Mouse (Mus musculus): ENCODE measurements around the gene Ifna9. TPM values are rescaled to one million over a fixed set of nuclear protein-coding genes. Genes with fewer than 3 reads are reported as not detected.

Ifna9 gene
- polyA plus RNA-seq (2014; fragmentation: Illumina TruSeq; extraction: RNeasy Lipid Tissue Mini Kit (QIAGEN cat#74804); ENCODE audit: low read depth, low replicate concordance), result not detected

DNA sequence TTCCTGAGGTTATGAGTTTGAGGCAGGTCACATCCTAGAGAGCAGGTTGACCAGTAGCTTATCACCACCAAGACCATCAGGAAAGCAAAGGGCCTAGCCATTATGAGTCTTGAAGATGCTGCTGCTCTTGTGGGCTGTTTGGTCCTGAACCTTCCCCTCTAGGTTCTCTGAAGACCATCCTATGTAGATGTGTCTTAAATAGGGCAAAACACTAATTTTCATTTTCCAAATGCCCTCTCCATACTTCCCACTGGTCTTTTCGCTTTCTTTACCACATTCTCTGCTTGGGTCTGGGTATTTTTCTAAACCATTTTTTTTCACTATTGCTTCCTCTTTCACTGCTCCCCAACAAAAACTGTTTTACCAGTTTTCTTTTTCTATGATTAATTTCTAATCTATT lies at the start of gene Ifna9:
TSS of gene Ifna9 (minus strand) at position 101 of the 400 bp plus-strand sequence.

DNA sequence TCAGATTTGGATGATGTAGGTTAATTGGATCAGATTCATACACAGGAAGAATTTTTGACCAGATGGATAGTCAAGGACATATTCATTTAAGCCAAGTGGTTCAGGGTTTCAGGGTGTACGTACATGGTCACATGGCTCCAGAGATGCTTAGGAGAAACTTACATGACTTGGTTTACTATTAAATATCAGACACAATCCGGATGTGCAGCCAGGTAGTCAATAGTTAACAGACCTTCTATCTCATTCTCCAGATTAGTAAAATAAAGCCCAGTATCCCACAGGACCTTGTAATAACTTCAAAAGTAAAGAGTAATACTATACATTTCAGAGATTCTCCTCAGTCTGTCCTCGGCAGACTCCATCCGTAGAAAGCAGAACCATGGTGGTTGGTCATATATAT lies 42.1 kb upstream of the Ifna9 start, which contains the start of gene C87499:
TSS of gene C87499 (minus strand) at position 101 of the 400 bp plus-strand sequence.

DNA sequence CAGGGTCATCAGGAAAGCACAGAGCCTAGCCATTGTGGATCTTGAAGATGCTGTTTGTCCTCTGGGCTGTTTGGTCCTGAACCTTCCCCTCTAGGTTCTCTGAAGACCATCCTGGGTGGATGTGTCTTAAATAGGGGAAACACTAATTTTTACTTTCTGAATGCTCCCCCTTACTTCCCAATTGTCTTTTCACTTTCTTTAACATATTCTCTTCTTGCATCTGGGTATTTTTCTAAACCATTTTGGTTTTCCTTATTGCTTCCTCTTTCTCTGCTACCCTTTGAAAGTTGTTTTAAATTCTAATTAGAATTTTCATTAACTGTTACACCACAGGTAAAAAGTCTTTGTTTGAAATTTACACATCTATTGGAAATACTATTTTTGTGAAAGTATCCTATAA lies 11.1 kb upstream of the Ifna9 start, which contains the start of gene Ifna12:
TSS of gene Ifna12 (minus strand) at position 101 of the 400 bp plus-strand sequence.

DNA sequence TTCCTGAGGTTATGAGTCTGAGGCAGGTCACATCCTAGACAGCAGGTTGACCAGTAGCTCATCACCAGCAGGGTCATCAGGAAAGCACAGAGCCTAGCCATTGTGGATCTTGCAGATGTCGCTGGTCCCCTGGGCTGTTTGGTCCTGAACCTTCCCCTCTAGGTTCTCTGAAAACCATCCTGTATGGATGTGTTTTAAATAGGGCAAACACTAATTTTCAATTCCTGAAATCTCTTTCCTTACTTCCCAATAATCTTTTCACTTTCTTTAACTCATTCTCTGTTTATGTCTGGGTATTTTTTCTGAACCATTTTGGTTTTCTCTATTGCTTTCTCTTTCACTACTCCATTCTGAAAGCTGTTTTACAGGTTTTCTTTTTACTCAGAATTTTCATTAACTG lies 20.5 kb downstream of the Ifna9 start, which contains the start of gene Ifna14:
TSS of gene Ifna14 (minus strand) at position 101 of the 400 bp plus-strand sequence.

DNA sequence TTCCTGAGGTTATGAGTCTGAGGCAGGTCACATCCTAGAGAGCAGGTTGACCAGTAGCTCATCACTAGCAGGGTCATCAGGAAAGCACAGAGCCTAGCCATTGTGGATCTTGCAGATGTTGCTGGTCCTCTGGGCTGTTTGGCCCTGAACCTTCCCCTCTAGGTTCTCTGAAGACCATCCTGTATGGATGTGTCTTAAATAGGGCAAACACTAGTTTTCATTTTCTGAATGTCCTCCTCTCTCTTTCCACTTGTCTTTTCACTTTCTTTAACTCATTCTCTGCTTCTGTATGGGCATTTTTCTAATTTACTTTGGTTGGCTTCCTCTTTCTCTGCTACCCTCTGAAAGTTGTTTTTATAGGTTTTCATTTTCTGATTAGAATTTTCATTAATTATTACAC lies 34.0 kb downstream of the Ifna9 start, which contains the start of gene Ifna15:
TSS of gene Ifna15 (minus strand) at position 101 of the 400 bp plus-strand sequence.

Other genes starting within 250 kb of the Ifna9 start
- 21.4 TPM for gene Hacd4, start 153.5 kb downstream of the Ifna9 start, polyA plus RNA-seq (2014; fragmentation: Illumina TruSeq; extraction: RNeasy Lipid Tissue Mini Kit (QIAGEN cat#74804); ENCODE audit: low read depth, low replicate concordance)
- not detected for gene Ifnb1, start 69.6 kb downstream of the Ifna9 start, polyA plus RNA-seq (2014; fragmentation: Illumina TruSeq; extraction: RNeasy Lipid Tissue Mini Kit (QIAGEN cat#74804); ENCODE audit: low read depth, low replicate concordance)
- not detected for gene Ifna15, start 34.1 kb downstream of the Ifna9 start, polyA plus RNA-seq (2014; fragmentation: Illumina TruSeq; extraction: RNeasy Lipid Tissue Mini Kit (QIAGEN cat#74804); ENCODE audit: low read depth, low replicate concordance)
- gene Ifna14, start 20.6 kb downstream of the Ifna9 start, polyA plus RNA-seq (2014; fragmentation: Illumina TruSeq; extraction: RNeasy Lipid Tissue Mini Kit (QIAGEN cat#74804); ENCODE audit: low read depth, low replicate concordance), result not detected
- not detected for gene Ifna12, start 11.0 kb upstream of the Ifna9 start, polyA plus RNA-seq (2014; fragmentation: Illumina TruSeq; extraction: RNeasy Lipid Tissue Mini Kit (QIAGEN cat#74804); ENCODE audit: low read depth, low replicate concordance)
- not detected for gene C87499, start 42.0 kb upstream of the Ifna9 start, polyA plus RNA-seq (2014; fragmentation: Illumina TruSeq; extraction: RNeasy Lipid Tissue Mini Kit (QIAGEN cat#74804); ENCODE audit: low read depth, low replicate concordance)
- not detected for gene Ifna13, start 52.1 kb upstream of the Ifna9 start, polyA plus RNA-seq (2014; fragmentation: Illumina TruSeq; extraction: RNeasy Lipid Tissue Mini Kit (QIAGEN cat#74804); ENCODE audit: low read depth, low replicate concordance)
- not detected for gene Ifna16, start 84.5 kb upstream of the Ifna9 start, polyA plus RNA-seq (2014; fragmentation: Illumina TruSeq; extraction: RNeasy Lipid Tissue Mini Kit (QIAGEN cat#74804); ENCODE audit: low read depth, low replicate concordance)
- not detected for gene Ifna2, start 91.5 kb upstream of the Ifna9 start, polyA plus RNA-seq (2014; fragmentation: Illumina TruSeq; extraction: RNeasy Lipid Tissue Mini Kit (QIAGEN cat#74804); ENCODE audit: low read depth, low replicate concordance)
- not detected for gene Ifnab, start 99.0 kb upstream of the Ifna9 start, polyA plus RNA-seq (2014; fragmentation: Illumina TruSeq; extraction: RNeasy Lipid Tissue Mini Kit (QIAGEN cat#74804); ENCODE audit: low read depth, low replicate concordance)
- not detected for gene Gm26566, start 129.4 kb upstream of the Ifna9 start, polyA plus RNA-seq (2014; fragmentation: Illumina TruSeq; extraction: RNeasy Lipid Tissue Mini Kit (QIAGEN cat#74804); ENCODE audit: low read depth, low replicate concordance)
- 150 TPM for gene Klhl9, start 130.1 kb upstream of the Ifna9 start, polyA plus RNA-seq (2014; fragmentation: Illumina TruSeq; extraction: RNeasy Lipid Tissue Mini Kit (QIAGEN cat#74804); ENCODE audit: low read depth, low replicate concordance)
- gene Gm13271, start 162.5 kb upstream of the Ifna9 start, polyA plus RNA-seq (2014; fragmentation: Illumina TruSeq; extraction: RNeasy Lipid Tissue Mini Kit (QIAGEN cat#74804); ENCODE audit: low read depth, low replicate concordance), result not detected
- gene Gm13283, start 167.7 kb upstream of the Ifna9 start, polyA plus RNA-seq (2014; fragmentation: Illumina TruSeq; extraction: RNeasy Lipid Tissue Mini Kit (QIAGEN cat#74804); ENCODE audit: low read depth, low replicate concordance), result not detected
- gene Gm13290, start 181.4 kb upstream of the Ifna9 start, polyA plus RNA-seq (2014; fragmentation: Illumina TruSeq; extraction: RNeasy Lipid Tissue Mini Kit (QIAGEN cat#74804); ENCODE audit: low read depth, low replicate concordance), result not detected
- not detected for gene Gm13289, start 184.5 kb upstream of the Ifna9 start, polyA plus RNA-seq (2014; fragmentation: Illumina TruSeq; extraction: RNeasy Lipid Tissue Mini Kit (QIAGEN cat#74804); ENCODE audit: low read depth, low replicate concordance)
- not detected for gene Gm13272, start 187.5 kb upstream of the Ifna9 start, polyA plus RNA-seq (2014; fragmentation: Illumina TruSeq; extraction: RNeasy Lipid Tissue Mini Kit (QIAGEN cat#74804); ENCODE audit: low read depth, low replicate concordance)
- not detected for gene Ifnz, start 189.7 kb upstream of the Ifna9 start, polyA plus RNA-seq (2014; fragmentation: Illumina TruSeq; extraction: RNeasy Lipid Tissue Mini Kit (QIAGEN cat#74804); ENCODE audit: low read depth, low replicate concordance)
- not detected for gene Gm13276, start 193.3 kb upstream of the Ifna9 start, polyA plus RNA-seq (2014; fragmentation: Illumina TruSeq; extraction: RNeasy Lipid Tissue Mini Kit (QIAGEN cat#74804); ENCODE audit: low read depth, low replicate concordance)
- not detected for gene Gm13277, start 196.2 kb upstream of the Ifna9 start, polyA plus RNA-seq (2014; fragmentation: Illumina TruSeq; extraction: RNeasy Lipid Tissue Mini Kit (QIAGEN cat#74804); ENCODE audit: low read depth, low replicate concordance)
- not detected for gene Gm13278, start 199.2 kb upstream of the Ifna9 start, polyA plus RNA-seq (2014; fragmentation: Illumina TruSeq; extraction: RNeasy Lipid Tissue Mini Kit (QIAGEN cat#74804); ENCODE audit: low read depth, low replicate concordance)
- gene Gm13275, start 202.1 kb upstream of the Ifna9 start, polyA plus RNA-seq (2014; fragmentation: Illumina TruSeq; extraction: RNeasy Lipid Tissue Mini Kit (QIAGEN cat#74804); ENCODE audit: low read depth, low replicate concordance), result not detected
- gene Gm13279, start 205.0 kb upstream of the Ifna9 start, polyA plus RNA-seq (2014; fragmentation: Illumina TruSeq; extraction: RNeasy Lipid Tissue Mini Kit (QIAGEN cat#74804); ENCODE audit: low read depth, low replicate concordance), result not detected
- not detected for gene Gm13285, start 207.3 kb upstream of the Ifna9 start, polyA plus RNA-seq (2014; fragmentation: Illumina TruSeq; extraction: RNeasy Lipid Tissue Mini Kit (QIAGEN cat#74804); ENCODE audit: low read depth, low replicate concordance)
- gene Gm13287, start 210.9 kb upstream of the Ifna9 start, polyA plus RNA-seq (2014; fragmentation: Illumina TruSeq; extraction: RNeasy Lipid Tissue Mini Kit (QIAGEN cat#74804); ENCODE audit: low read depth, low replicate concordance), result not detected
- gene Gm13288, start 213.1 kb upstream of the Ifna9 start, polyA plus RNA-seq (2014; fragmentation: Illumina TruSeq; extraction: RNeasy Lipid Tissue Mini Kit (QIAGEN cat#74804); ENCODE audit: low read depth, low replicate concordance), result not detected
- gene Ifna7, start 223.8 kb upstream of the Ifna9 start, polyA plus RNA-seq (2014; fragmentation: Illumina TruSeq; extraction: RNeasy Lipid Tissue Mini Kit (QIAGEN cat#74804); ENCODE audit: low read depth, low replicate concordance), result not detected
- not detected for gene Ifna11, start 227.6 kb upstream of the Ifna9 start, polyA plus RNA-seq (2014; fragmentation: Illumina TruSeq; extraction: RNeasy Lipid Tissue Mini Kit (QIAGEN cat#74804); ENCODE audit: low read depth, low replicate concordance)
- gene Ifna6, start 235.0 kb upstream of the Ifna9 start, polyA plus RNA-seq (2014; fragmentation: Illumina TruSeq; extraction: RNeasy Lipid Tissue Mini Kit (QIAGEN cat#74804); ENCODE audit: low read depth, low replicate concordance), result not detected
- gene Ifna5, start 243.1 kb upstream of the Ifna9 start, polyA plus RNA-seq (2014; fragmentation: Illumina TruSeq; extraction: RNeasy Lipid Tissue Mini Kit (QIAGEN cat#74804); ENCODE audit: low read depth, low replicate concordance), result not detected
- not detected for gene Ifna4, start 249.5 kb upstream of the Ifna9 start, polyA plus RNA-seq (2014; fragmentation: Illumina TruSeq; extraction: RNeasy Lipid Tissue Mini Kit (QIAGEN cat#74804); ENCODE audit: low read depth, low replicate concordance)